Mouse (Mus musculus) neural tube, embryonic 15.5 days (tissue): ENCODE data around the gene Fam107b. TPM values are rescaled to one million over a fixed set of nuclear protein-coding genes. Genes with fewer than 3 reads are reported as not detected.

Source experiments
- ATAC-seq: fragments of 200-750 bp; cut with Nextera tagmentation; 2 replicates; pipeline ENCODE4 v1.8.0; 2017; ENCODE audit warnings: mild to moderate bottlenecking, moderate TSS enrichment, moderate library complexity; ENCODE audit not compliant: low FRiP score
- H3K27ac ChIP-seq: fragments of 300-500 bp; sonication (generic); replicated peaks from 2 replicates; pipeline ENCODE4 v1.5.1; 2015; ENCODE audit warnings: mild to moderate bottlenecking, inconsistent platforms
- H3K27me3 ChIP-seq: fragments of 300-500 bp; sonication (generic); replicated peaks from 2 replicates; pipeline ENCODE4 v1.6.1; 2015; ENCODE audit warnings: inconsistent platforms
- H3K36me3 ChIP-seq: fragments of 300-500 bp; sonication (generic); 2 replicates; pipeline ENCODE4 v1.6.1; 2015; ENCODE audit warnings: inconsistent platforms
- H3K4me1 ChIP-seq: fragments of 300-500 bp; sonication (generic); 2 replicates; pipeline ENCODE4 v1.6.1; 2015; ENCODE audit warnings: inconsistent platforms
- H3K4me2 ChIP-seq: fragments of 300-500 bp; sonication (generic); 2 replicates; pipeline ENCODE4 v1.6.1; 2015; ENCODE audit warnings: inconsistent platforms, mild to moderate bottlenecking, moderate library complexity
- H3K4me3 ChIP-seq: fragments of 300-500 bp; sonication (generic); replicated peaks from 2 replicates; pipeline ENCODE4 v1.5.1; 2015; ENCODE audit warnings: mild to moderate bottlenecking, inconsistent platforms
- H3K9ac ChIP-seq: fragments of 300-500 bp; sonication (generic); replicated peaks from 2 replicates; pipeline ENCODE4 v1.6.1; 2015; ENCODE audit warnings: mild to moderate bottlenecking, inconsistent platforms
- H3K9me3 ChIP-seq: fragments of 300-500 bp; sonication (generic); replicated peaks from 2 replicates; pipeline ENCODE4 v1.6.1; 2016; ENCODE audit warnings: inconsistent platforms
- WGBS: fragments of 180-500 bp; shearing (Covaris S2); methylation state at CpG from one replicate; pipeline ENCODE4 v1.1.7; 2015; ENCODE audit warnings: mixed read lengths; 5-methylcytosine and 5-hydroxymethylcytosine counted together
- polyA plus RNA-seq: library from polyadenylated mRNA; unstranded; fragments of >200 nt; fragmentation: Nextera tagmentation; extraction: Ambion mirVana; gene quantifications from 2 replicates; pipeline ENCODE4 v1.2.1, GENCODE M21; 2015

Gene Fam107b
- polyA plus RNA-seq, 1 experiment from 2014 or later = 22.4 TPM

- Histone ChIP-seq H3K36me3 (no peaks in the 10 kb centered on the region), H3K4me3 (no peak overlapping the region), H3K9ac (no peak overlapping the region), H3K27me3 (no peaks in the 10 kb centered on the region), H3K4me1 (no peaks in the 10 kb centered on the region), H3K4me2 (no peak overlapping the region), H3K9me3 (no peaks in the 10 kb centered on the region), H3K27ac (no peak overlapping the region)
- no peak for ATAC-seq
- whole genome bisulfite sequencing = 81% methylated on average over 6 of the region's 6 CpGs
Observed at GRCm38 (mm10) chr2:3621568-3621967, 51.3 kb downstream of the Fam107b start.

- Histone ChIP-seq H3K9ac (no peak overlapping the region), H3K9me3 (no peaks in the 10 kb centered on the region), H3K27me3 (no peaks in the 10 kb centered on the region), H3K4me1 (no peaks in the 10 kb centered on the region), H3K27ac (no peak overlapping the region), H3K36me3 (no peaks in the 10 kb centered on the region), H3K4me3 (no peak overlapping the region), H3K4me2 (no peak overlapping the region)
- 90% methylated on average over 2 of the region's 2 CpGs for WGBS
- no peak for ATAC-seq
Observed at GRCm38 (mm10) chr2:3622158-3622557, 51.9 kb downstream of the Fam107b start.

GRCm38 (mm10) chr2:3623207-3623980 is 53.1 kb downstream of the Fam107b start:
- no peaks in the 10 kb centered on the region for H3K9me3 ChIP-seq
- ATAC-seq = no peak
- H3K4me3 ChIP-seq = no peak overlapping the region
- no peaks in the 10 kb centered on the region for H3K36me3 ChIP-seq
- H3K27me3 ChIP-seq = no peaks in the 10 kb centered on the region
- H3K4me2 ChIP-seq = no peak overlapping the region
- 91% methylated on average over 7 of the region's 7 CpGs for WGBS
- H3K9ac ChIP-seq = no peak overlapping the region
- H3K27ac ChIP-seq = no peak overlapping the region
- H3K4me1 ChIP-seq = no peaks in the 10 kb centered on the region

DNA sequence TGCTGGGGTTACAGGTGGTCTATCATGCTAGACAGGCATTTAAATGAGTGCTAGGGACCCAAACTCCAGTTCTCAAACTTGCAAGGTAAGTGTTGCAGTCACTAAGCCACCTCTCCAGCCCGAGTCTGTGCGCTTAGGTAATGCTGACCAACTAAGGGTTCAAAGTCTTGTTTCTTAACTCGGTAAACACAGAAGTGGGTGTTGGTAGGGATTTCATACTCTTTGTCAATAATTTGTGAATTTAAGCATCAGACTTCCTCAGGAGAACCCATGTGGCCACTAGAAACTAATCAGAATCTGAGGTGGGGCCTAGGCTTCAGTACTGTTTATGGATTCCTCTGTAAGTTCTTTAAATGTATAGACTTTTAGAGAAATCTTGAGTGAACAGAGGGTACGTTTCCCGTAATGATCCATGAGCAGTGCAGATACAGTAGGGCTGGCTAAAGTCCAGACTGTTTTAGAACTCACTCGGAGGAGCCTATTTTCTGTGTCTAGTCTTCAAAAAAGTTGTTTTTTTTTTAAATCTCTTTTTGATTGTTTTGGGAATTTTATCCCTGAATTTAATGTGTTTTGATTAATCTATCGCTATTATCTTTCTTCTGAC is 53.8 kb downstream of the Fam107b start:
- H3K36me3 ChIP-seq = no peaks in the 10 kb centered on the region
- no peak overlapping the region for H3K9ac ChIP-seq
- H3K27me3 ChIP-seq = no peaks in the 10 kb centered on the region
- H3K4me3 ChIP-seq = no peak overlapping the region
- ATAC-seq = no peak
- H3K9me3 ChIP-seq = no peaks in the 10 kb centered on the region
- H3K27ac ChIP-seq = no peak overlapping the region
- WGBS = 92% methylated on average over 7 of the region's 7 CpGs
- H3K4me1 ChIP-seq = no peaks in the 10 kb centered on the region
- H3K4me2 ChIP-seq = no peak overlapping the region

- no peak for ATAC-seq
- Histone ChIP-seq H3K36me3 (no peaks in the 10 kb centered on the region), H3K27ac (no peak overlapping the region), H3K9ac (no peak overlapping the region), H3K4me3 (no peak overlapping the region), H3K27me3 (no peaks in the 10 kb centered on the region), H3K4me1 (no peaks in the 10 kb centered on the region), H3K9me3 (no peaks in the 10 kb centered on the region), H3K4me2 (no peak overlapping the region)
- WGBS = 91% methylated on average over 6 of the region's 6 CpGs
Observed at GRCm38 (mm10) chr2:3629096-3629495, 58.8 kb downstream of the Fam107b start.

DNA sequence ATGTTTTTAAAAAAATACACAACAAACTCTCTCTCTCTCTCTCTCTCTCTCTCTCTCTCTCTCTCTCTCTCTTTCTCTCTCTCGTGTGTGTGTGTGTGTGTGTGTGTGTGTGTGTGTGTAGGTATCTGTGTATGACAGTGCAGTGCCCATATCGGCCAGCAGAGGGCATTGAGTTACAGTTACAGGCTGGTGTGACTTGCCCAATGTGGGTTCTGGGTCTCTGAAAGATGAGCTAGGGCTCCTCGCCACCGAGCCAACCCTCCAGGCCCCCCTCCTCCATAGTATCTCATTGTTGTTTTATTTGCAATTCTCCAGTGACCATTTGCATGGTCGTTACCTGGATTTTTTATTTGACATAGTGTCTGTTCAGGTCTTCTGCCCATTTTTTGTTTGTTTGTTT is 59.5 kb downstream of the Fam107b start:
- Histone ChIP-seq H3K36me3 (no peaks in the 10 kb centered on the region), H3K27me3 (no peaks in the 10 kb centered on the region), H3K4me3 (no peak overlapping the region), H3K4me2 (no peak overlapping the region), H3K9me3 (no peaks in the 10 kb centered on the region), H3K9ac (no peak overlapping the region), H3K4me1 (no peaks in the 10 kb centered on the region), H3K27ac (no peak overlapping the region)
- 81% methylated on average over 5 of the region's 5 CpGs for WGBS
- ATAC-seq = no peak

DNA sequence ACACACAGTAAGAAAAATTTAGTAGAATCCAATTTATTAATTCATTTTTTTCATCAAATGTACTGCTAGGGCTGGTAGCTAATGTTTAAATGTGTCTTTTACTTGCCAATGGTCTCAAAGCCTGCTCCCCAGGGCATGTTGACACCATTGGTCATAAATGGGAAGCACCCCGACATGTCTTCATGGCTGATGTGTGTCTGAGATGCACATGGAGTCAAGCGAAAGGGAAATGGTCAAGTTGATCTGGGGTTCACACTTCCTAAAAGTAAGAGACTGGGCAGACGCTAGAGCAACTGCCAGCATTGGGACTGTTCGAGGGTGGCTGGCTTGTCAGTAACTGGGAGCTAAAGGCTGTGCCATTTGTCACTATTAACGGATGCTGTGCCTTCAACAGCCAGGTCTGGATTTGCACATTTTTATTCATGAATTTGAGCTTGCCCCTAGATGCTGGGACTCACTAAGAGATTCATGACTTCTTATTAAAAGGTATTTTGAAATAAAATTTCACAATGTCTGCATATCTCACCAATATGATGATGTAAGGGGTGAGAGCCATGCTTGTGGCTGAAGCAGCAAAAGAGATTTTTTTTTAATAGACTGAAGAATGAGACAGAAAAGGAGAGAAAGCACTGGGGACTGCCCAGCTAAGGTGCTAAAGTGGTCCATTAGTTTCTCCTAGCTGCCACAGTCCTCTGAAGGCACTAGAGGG is 60.6 kb downstream of the Fam107b start:
- H3K27me3 ChIP-seq = no peaks in the 10 kb centered on the region
- no peak overlapping the region for H3K27ac ChIP-seq
- ATAC-seq = no peak
- no peaks in the 10 kb centered on the region for H3K4me1 ChIP-seq
- H3K9ac ChIP-seq = no peak overlapping the region
- no peak overlapping the region for H3K4me3 ChIP-seq
- no peaks in the 10 kb centered on the region for H3K36me3 ChIP-seq
- no peaks in the 10 kb centered on the region for H3K9me3 ChIP-seq
- WGBS = 87% methylated on average over 5 of the region's 5 CpGs
- H3K4me2 ChIP-seq = no peak overlapping the region

DNA sequence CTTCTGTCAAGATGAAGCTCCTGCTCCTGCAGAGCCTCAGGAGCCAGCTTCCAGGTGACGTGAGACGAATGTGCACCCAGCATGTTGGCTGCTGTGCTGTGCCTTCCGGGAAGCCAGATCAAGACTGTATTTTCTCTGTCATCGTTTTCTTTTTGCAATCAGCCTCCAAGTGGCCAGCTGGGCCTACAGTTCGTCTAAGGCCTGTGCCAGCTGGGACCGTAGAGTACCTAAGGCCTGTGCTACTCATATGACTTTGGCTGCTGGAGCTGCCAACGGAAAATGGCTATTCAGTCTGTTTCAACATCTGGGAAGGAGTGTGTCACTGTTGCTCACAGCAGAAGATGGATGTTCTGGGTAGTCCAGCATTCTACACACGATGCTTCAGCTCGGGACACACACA is 62.8 kb downstream of the Fam107b start:
- H3K36me3 ChIP-seq = no peaks in the 10 kb centered on the region
- no peak overlapping the region for H3K4me2 ChIP-seq
- 74% methylated on average over 9 of the region's 9 CpGs for WGBS
- H3K9me3 ChIP-seq = no peaks in the 10 kb centered on the region
- H3K9ac ChIP-seq = no peak overlapping the region
- no peaks in the 10 kb centered on the region for H3K27me3 ChIP-seq
- H3K4me1 ChIP-seq = no peaks in the 10 kb centered on the region
- no peak overlapping the region for H3K27ac ChIP-seq
- ATAC-seq = no peak
- H3K4me3 ChIP-seq = no peak overlapping the region

GRCm38 (mm10) chr2:3636771-3637170 is 66.5 kb downstream of the Fam107b start:
- no peak for ATAC-seq
- H3K9me3 ChIP-seq = no peaks in the 10 kb centered on the region

DNA sequence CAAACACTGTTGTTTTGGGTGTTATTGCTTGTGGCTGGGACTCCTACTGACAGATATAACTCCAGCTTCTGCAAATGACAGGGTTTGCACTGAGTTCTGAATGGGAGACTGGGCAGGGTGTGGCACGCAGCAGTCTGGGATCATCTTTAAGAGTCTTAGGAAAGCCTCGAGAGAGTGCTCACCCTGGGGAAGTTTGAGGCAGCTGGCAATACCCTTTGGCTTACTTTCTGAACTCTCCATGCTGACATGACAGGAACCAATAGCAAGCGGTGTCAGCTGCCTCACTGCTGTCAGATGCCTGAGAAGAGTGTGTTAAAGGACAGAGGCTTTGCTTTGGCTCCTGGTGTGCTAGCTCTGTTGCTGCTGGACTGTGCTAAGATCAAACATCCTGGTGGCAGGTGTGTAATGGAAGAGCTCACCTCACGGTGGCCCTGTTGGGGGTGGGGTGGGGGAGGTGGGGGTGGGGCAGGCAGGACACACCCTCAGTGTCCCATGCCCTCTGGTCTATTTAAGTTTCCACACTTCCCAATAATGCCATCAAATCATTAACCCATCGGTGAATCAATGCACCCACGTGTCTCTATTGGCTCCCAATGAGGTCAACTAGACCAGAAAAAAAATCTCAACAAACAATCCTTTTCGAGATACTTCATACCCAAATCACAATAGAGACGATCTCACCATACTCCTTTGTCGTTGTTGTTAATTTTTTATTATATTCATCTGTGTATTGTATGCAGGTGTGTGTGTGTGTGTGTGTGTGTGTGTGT is 70.9 kb downstream of the Fam107b start:
- Histone ChIP-seq H3K27ac (no peak overlapping the region), H3K36me3 (no peaks in the 10 kb centered on the region), H3K9ac (no peak overlapping the region), H3K27me3 (no peaks in the 10 kb centered on the region), H3K4me2 (no peak overlapping the region), H3K4me1 (no peaks in the 10 kb centered on the region), H3K9me3 (no peaks in the 10 kb centered on the region), H3K4me3 (no peak overlapping the region)
- ATAC-seq = no peak
- 82% methylated on average over 9 of the region's 9 CpGs for WGBS

More at GRCm38 (mm10) chr2:3636771-3637170, 66.5 kb downstream of the Fam107b start:
- Histone ChIP-seq H3K36me3 (no peaks in the 10 kb centered on the region), H3K9ac (no peak overlapping the region), H3K4me1 (no peaks in the 10 kb centered on the region), H3K27me3 (no peaks in the 10 kb centered on the region), H3K27ac (no peak overlapping the region), H3K4me3 (no peak overlapping the region), H3K4me2 (no peak overlapping the region)
- 82% methylated on average over 5 of the region's 5 CpGs for WGBS

DNA sequence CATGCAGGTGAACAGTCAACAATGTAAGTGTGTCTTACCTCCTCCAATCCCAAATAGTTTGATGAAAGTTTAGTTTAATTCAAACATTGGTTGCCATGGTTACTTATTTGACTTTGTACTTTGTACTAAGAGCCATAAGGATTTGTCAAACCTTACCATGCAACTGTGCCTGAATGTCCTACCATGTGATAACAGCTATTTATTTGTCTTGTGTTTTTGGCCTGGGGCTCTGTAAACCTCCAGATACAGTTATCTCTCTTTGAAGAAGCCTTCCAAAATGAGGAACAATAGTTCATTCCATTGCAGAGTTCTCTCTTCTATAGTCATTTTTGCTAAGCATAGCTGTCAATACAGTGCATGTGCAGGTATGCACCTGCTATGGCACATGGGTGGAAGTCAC is 72.7 kb downstream of the Fam107b start:
- Histone ChIP-seq H3K36me3 (no peaks in the 10 kb centered on the region), H3K9ac (no peak overlapping the region), H3K4me3 (no peak overlapping the region), H3K27ac (no peak overlapping the region), H3K4me2 (no peak overlapping the region), H3K27me3 (no peaks in the 10 kb centered on the region), H3K9me3 (no peaks in the 10 kb centered on the region), H3K4me1 (no peaks in the 10 kb centered on the region)
- no peak for ATAC-seq
